Mouse (Mus musculus) neural tube, embryonic 14.5 days (tissue): ENCODE results near the gene Sox14. TPM values are rescaled to one million over a fixed set of nuclear protein-coding genes. Genes with fewer than 3 reads are reported as not detected.

Source experiments
- ATAC-seq: fragments of 200-750 bp; cut with Nextera tagmentation; 2 replicates; pipeline ENCODE4 v1.8.0; 2017; ENCODE audit warnings: low read depth, mild to moderate bottlenecking, moderate TSS enrichment, moderate library complexity
- H3K27ac ChIP-seq: fragments of 300-500 bp; sonication (generic); 2 replicates; pipeline ENCODE4 v1.5.1; 2014; ENCODE audit warnings: low read depth, mild to moderate bottlenecking, control low read depth, low read length, moderate library complexity, mixed read lengths
- H3K27me3 ChIP-seq: fragments of 300-500 bp; sonication (generic); 2 replicates; pipeline ENCODE4 v1.6.1; 2014; ENCODE audit warnings: low read length; ENCODE audit not compliant: control insufficient read depth, insufficient read depth
- H3K36me3 ChIP-seq: fragments of 300-500 bp; sonication (generic); 2 replicates; pipeline ENCODE4 v1.6.1; 2014; ENCODE audit warnings: low read length, mixed read lengths; ENCODE audit not compliant: control insufficient read depth, insufficient read depth
- H3K4me1 ChIP-seq: fragments of 300-500 bp; sonication (generic); 2 replicates; pipeline ENCODE4 v1.6.1; 2014; ENCODE audit warnings: low read length; ENCODE audit not compliant: control insufficient read depth, insufficient read depth
- H3K4me2 ChIP-seq: fragments of 300-500 bp; sonication (generic); 2 replicates; pipeline ENCODE4 v1.6.1; 2014; ENCODE audit warnings: mild to moderate bottlenecking, low read depth, low read length, control low read depth
- H3K4me3 ChIP-seq: fragments of 300-500 bp; sonication (generic); 2 replicates; pipeline ENCODE4 v1.5.1; 2014; ENCODE audit warnings: low read depth, low read length, control low read depth, mixed read lengths
- H3K9ac ChIP-seq: fragments of 300-500 bp; sonication (generic); replicated peaks from 2 replicates; pipeline ENCODE4 v1.6.1; 2014; ENCODE audit warnings: low read depth, mild to moderate bottlenecking, control low read depth, low read length, mixed read lengths
- H3K9me3 ChIP-seq: fragments of 300-500 bp; sonication (generic); 2 replicates; pipeline ENCODE4 v1.6.1; 2016; ENCODE audit warnings: low read length; ENCODE audit not compliant: control insufficient read depth
- WGBS: fragments of 180-500 bp; shearing (Covaris S2); extraction: QIAGEN DNeasy Blood & Tissue Kit; methylation state at CpG from one replicate; pipeline ENCODE4 v1.1.7; 2014; 5-methylcytosine and 5-hydroxymethylcytosine counted together
- polyA plus RNA-seq: library from polyadenylated mRNA; unstranded; fragments of >200 nt; fragmentation: Nextera tagmentation; extraction: Ambion mirVana; gene quantifications from 2 replicates; pipeline ENCODE4 v1.2.1, GENCODE M21; 2014

Sox14 gene
- polyA plus RNA-seq, 1 experiment from 2014 or later, result 9.5 TPM

DNA sequence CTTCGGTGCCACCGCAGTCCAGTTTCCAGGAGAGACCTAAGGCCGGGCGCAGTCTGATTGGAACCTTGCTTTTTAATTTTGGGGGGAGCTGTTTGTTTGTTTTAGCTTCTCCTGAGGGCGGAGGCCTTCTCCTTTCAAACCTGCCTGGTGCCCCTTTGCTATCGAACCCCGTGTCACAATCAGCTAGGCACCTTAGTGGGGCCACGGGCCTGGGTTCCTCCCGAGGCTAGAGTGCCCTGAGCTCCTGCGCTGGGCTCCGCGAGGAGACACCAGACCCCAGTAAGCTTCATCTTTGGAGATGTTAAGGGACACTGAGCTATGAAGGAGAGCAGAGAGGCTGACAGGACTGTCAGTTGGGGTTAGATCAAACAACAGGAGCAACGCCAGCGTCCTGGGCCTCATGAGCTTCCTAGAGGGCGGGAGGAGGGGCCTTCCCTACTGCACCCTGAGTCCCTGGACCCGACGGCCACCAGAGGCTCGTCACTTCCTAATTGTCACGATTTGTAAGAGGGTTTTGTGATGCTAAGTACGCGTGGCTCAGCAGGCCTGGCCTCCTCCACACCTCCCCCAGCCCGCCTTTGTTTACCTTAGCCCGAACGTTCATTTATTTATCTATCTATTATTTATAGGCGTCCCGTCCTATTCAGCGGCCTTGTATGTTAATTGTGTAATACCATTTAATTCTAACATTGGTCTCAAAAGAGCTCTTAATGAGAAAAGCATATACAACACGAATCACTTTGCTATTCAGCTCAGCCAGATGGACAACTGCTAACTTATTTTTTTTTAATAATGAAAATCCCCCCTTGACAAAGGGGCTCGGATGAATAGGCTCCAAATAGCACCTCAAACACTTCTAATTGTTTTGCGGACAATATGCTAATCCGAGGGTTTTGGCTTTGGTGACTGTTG is 3.5 kb downstream of the Sox14 start:
- no peaks in the 10 kb centered on the region for H3K9me3 ChIP-seq
- peaks cover 51% of the 10 kb centered on the region for H3K27me3 ChIP-seq
- H3K9ac ChIP-seq, result no peak overlapping the region
- H3K36me3 ChIP-seq, result no peaks in the 10 kb centered on the region
- no peak overlapping the region for H3K27ac ChIP-seq
- no peak overlapping the region for H3K4me3 ChIP-seq
- 1% methylated on average over 31 of the region's 31 CpGs for WGBS
- H3K4me2 ChIP-seq, result no peak overlapping the region
- peaks cover 8% of the 10 kb centered on the region for H3K4me1 ChIP-seq
- ATAC-seq, result no peak

DNA sequence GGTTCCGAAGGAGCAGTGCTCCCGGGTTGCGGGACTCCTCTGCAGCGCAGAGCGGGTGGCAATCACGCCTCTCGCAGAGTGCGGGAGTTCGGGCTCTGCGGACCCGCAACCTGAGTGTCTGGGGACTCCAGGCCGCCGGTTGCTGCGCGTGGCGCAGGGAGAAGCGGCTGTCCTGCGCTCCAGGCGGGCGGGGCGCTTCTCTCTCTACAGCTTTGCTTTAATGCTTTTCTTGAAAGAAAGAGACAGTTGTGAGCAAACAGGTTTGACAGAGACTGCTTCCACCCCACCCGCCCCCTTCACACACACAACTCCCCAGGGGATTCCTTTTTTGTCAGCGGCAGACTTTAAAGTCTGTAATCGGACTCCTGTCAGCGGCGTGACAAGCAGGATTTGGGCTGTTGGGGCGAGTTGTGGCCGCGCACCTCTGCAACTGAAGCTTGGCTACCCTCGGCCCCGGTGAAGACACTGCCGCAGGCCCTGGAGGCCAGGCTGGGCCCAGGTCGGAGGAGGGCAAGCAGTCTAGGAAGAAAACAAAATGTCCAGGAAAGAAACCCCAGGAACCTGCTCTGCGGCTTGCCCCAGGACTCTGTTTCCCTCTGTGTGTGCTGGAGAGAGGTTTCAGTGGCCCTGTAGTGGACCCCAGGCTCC is 4.3 kb downstream of the Sox14 start:
- Histone ChIP-seq H3K9me3 (no peaks in the 10 kb centered on the region), H3K9ac (0 out of 2 replicates have a peak overlapping the region, but pooled peaks have one; percentile 11), H3K4me3 (0 out of 2 replicates have a peak overlapping the region, but pooled peaks have one; percentile 3), H3K27me3 (peaks cover 56% of the 10 kb centered on the region), H3K4me1 (peaks cover 8% of the 10 kb centered on the region), H3K36me3 (no peaks in the 10 kb centered on the region), H3K4me2 (no peak overlapping the region), H3K27ac (no peak overlapping the region)
- WGBS, result under 1% methylated on average over 33 of the region's 34 CpGs
- ATAC-seq, result no peak

DNA sequence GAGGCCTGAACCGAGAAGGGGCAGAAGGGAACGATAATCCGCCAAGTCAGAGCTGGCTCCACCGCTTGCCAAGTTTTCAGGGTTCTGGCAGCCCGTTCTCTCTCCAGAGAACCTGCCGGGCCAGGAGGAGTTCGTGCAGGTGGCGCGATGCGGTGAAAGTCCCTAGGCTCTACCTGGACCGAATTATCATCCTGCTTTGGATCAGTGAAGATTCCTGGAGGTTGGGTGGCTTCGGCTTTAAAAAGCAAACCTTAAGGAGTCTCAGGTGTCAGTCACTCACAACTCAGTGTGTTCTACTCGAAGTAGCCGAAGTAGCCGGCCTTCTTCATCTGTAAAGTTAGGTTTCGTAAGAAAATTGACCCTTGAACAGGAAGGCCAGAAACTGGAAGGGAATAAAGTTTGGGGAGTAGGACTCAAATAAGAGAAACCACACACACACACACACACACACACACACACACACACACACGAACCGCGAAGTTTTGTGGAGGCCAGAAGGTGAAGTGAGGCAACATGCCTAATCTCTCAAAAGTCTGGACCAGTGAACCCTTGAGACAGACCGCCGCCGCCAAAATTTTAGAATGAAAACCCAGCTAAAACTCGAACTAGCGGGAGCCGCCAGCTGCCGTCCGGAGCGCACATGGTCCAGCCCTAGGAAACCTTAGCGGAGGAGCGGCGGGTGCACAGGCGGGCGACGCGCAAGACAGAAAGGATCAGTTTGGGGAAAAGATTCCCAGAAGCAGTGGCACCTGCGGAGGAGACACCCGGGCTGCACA is 5.0 kb downstream of the Sox14 start:
- Histone ChIP-seq H3K27ac (no peak overlapping the region), H3K4me3 (0 out of 2 replicates have a peak overlapping the region, but pooled peaks have one; percentile 3), H3K9me3 (no peaks in the 10 kb centered on the region), H3K27me3 (peaks cover 56% of the 10 kb centered on the region), H3K4me2 (no peak overlapping the region), H3K36me3 (no peaks in the 10 kb centered on the region), H3K9ac (0 out of 2 replicates have a peak overlapping the region, but pooled peaks have one; percentile 11), H3K4me1 (peaks cover 6% of the 10 kb centered on the region)
- ATAC-seq, result no peak
- WGBS, result under 1% methylated on average over 37 of the region's 37 CpGs

GRCm38 (mm10) chr9:99869936-99870779 is 5.8 kb downstream of the Sox14 start:
- Histone ChIP-seq H3K9ac (no peak overlapping the region), H3K9me3 (no peaks in the 10 kb centered on the region), H3K4me3 (no peak overlapping the region), H3K4me1 (peaks cover 4% of the 10 kb centered on the region), H3K27me3 (peaks cover 59% of the 10 kb centered on the region), H3K27ac (no peak overlapping the region), H3K4me2 (no peak overlapping the region), H3K36me3 (no peaks in the 10 kb centered on the region)
- ATAC-seq, result no peak
- under 1% methylated on average over 34 of the region's 34 CpGs for WGBS

DNA sequence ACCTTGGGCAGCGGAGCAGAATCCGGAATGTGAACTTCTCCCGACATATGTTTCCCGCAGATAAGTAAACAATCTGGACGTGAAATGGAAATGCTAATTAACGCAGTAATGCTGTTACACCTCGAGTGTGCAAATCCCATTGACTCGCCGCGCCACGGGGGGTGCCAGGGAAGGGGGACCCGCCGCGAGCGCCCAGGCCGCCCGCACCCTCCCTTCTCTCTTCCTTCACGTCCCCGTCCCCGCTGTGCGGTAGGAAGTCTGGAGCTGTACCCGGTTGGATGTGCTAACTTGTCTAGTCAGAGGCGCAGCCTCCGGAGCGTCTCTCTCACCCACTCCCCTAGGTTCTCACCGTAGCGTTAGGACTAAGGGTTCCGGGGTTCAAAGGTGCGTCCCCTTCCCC is 6.7 kb downstream of the Sox14 start:
- peak; percentile 52; the same call in 1 of the 2 replicates for ATAC-seq
- peak overlapping the region; percentile 13; the same call in 1 of the 2 replicates for H3K4me3 ChIP-seq
- H3K27me3 ChIP-seq, result peaks cover 56% of the 10 kb centered on the region
- H3K36me3 ChIP-seq, result no peaks in the 10 kb centered on the region
- no peak overlapping the region for H3K27ac ChIP-seq
- H3K9me3 ChIP-seq, result no peaks in the 10 kb centered on the region
- no peak overlapping the region for H3K9ac ChIP-seq
- H3K4me2 ChIP-seq, result peak overlapping the region; percentile 24; the same call in 1 of the 2 replicates
- WGBS, result under 1% methylated on average over 23 of the region's 29 CpGs
- H3K4me1 ChIP-seq, result peaks cover 4% of the 10 kb centered on the region

- peak; percentile 58 for ATAC-seq
- peaks cover 4% of the 10 kb centered on the region for H3K4me1 ChIP-seq
- H3K4me3 ChIP-seq, result peak overlapping the region; percentile 13; the same call in 1 of the 2 replicates
- H3K9ac ChIP-seq, result no peak overlapping the region
- no peaks in the 10 kb centered on the region for H3K9me3 ChIP-seq
- H3K4me2 ChIP-seq, result peak overlapping the region; percentile 24; the same call in 1 of the 2 replicates
- no peak overlapping the region for H3K27ac ChIP-seq
- H3K36me3 ChIP-seq, result no peaks in the 10 kb centered on the region
- peaks cover 53% of the 10 kb centered on the region for H3K27me3 ChIP-seq
- WGBS, result under 1% methylated on average over 26 of the region's 26 CpGs
These were observed 7.4 kb downstream of the Sox14 start for GRCm38 (mm10) chr9:99868606-99869005.

DNA sequence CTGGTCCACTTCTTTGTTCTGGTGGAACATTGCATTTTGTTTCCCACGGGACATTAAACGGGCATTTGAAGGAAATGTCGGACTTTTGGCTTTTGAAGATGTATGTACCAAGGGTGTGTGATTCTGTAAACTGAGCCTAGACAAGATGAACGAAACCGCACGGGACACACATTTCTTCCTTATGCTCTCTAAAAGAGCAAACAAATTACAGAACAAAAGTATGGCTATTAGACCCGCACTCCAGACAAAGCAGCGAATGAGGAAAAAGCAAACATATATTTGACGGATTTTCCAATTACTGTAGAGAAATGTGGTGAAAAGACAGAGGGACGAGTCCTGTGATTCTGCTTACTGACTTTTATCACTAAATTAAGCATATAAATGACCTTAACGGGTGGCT is 7.9 kb downstream of the Sox14 start:
- no peak overlapping the region for H3K4me3 ChIP-seq
- no peak for ATAC-seq
- H3K9ac ChIP-seq, result no peak overlapping the region
- 2% methylated on average over 11 of the region's 11 CpGs for WGBS
- H3K9me3 ChIP-seq, result no peaks in the 10 kb centered on the region
- no peak overlapping the region for H3K4me2 ChIP-seq
- H3K27me3 ChIP-seq, result peaks cover 51% of the 10 kb centered on the region
- peaks cover 4% of the 10 kb centered on the region for H3K4me1 ChIP-seq
- H3K36me3 ChIP-seq, result no peaks in the 10 kb centered on the region
- no peak overlapping the region for H3K27ac ChIP-seq

DNA sequence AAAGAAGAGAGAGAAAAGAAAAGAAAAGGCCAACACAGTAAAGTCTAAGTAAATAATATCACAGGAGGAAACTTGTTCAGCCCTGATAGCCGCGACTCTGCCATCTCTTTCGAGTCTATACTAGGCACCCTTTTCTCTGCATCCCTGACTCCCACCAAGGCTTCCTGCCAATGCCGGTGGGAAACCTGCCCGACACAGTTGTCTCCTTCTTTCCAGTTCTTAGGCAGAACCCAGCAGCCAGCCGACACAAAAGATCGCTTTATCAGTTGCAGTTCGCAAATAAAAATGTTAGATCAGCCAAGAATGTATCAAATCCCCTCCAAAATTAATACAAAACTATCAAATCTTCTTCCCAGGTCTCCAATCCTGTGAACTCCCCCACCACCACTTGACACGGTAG is 13.0 kb downstream of the Sox14 start:
- no peak for ATAC-seq
- Histone ChIP-seq H3K4me2 (no peak overlapping the region), H3K9me3 (no peaks in the 10 kb centered on the region), H3K4me3 (no peak overlapping the region), H3K27ac (no peak overlapping the region), H3K4me1 (no peaks in the 10 kb centered on the region), H3K27me3 (peaks cover 30% of the 10 kb centered on the region), H3K36me3 (no peaks in the 10 kb centered on the region), H3K9ac (no peak overlapping the region)
- WGBS, result 85% methylated on average over 9 of the region's 9 CpGs
